Mouse (Mus musculus) bone marrow, adult 2 months (tissue): ENCODE measurements at regions not wholly inside any gene's neighbourhood (a gene's known extent, or its start where the extent isn't known, plus 50 kb on each side); places are given as distances from the start of the nearest gene placed in this dataset.

Experiments
- CTCF ChIP-seq: fragments of 200-500 bp; IDR thresholded peaks from 2 replicates; pipeline ENCODE4 v1.5.1; 2011; ENCODE audit warnings: low read length, control low read depth; ENCODE audit not compliant: control insufficient read depth, insufficient read depth
- POLR2A ChIP-seq: fragments of 200-500 bp; IDR thresholded peaks from 2 replicates; pipeline ENCODE4 v1.6.1; 2011; ENCODE audit warnings: low read depth, mild to moderate bottlenecking, control low read depth, low read length, borderline replicate concordance; ENCODE audit not compliant: control insufficient read depth

GRCm38 (mm10) chr4:125419491-125420255 lies 70.8 kb upstream of the Grik3 start:
- TF ChIP-seq CTCF = no peak
- no peak for TF ChIP-seq POLR2A
